Mouse (Mus musculus) left cerebral cortex, adult 8-10 months (tissue): ENCODE data around the gene Cyp2c38. TPM values are rescaled to one million over a fixed set of nuclear protein-coding genes. Genes with fewer than 3 reads are reported as not detected.
"Not testable (repeated sequence)": the region's sequence is repeated elsewhere in the genome, so short reads cannot be mapped to it uniquely, and the experiment has no call there.

Source experiments
- DNase-seq, 2 experiments: peaks; one replicate each; pipeline ENCODE4 v3.0.0; 2022; ENCODE audit warnings: low spot score in 2 of 2
- total RNA-seq, 4 experiments: library from RNA; stranded (reverse); gene quantifications; 2 replicates each; pipeline ENCODE4 v1.2.4; 2022

The Cyp2c38 gene
- total RNA-seq = not detected

GRCm38 (mm10) chr19:39462941-39463340 lies at the start of gene Cyp2c38:
Gene Cyp2c38, minus strand, starts transcription at chr19:39463075.
- no peak for DNase-seq

GRCm38 (mm10) chr19:39510534-39510933 lies 47.7 kb upstream of the Cyp2c38 start, which contains the start of gene Cyp2c39:
Gene Cyp2c39, plus strand, starts transcription at chr19:39510862.
- DNase-seq = no peak

- DNase-seq = no peak
Measured at GRCm38 (mm10) chr19:39509533-39509932, 46.7 kb upstream of the Cyp2c38 start.

GRCm38 (mm10) chr19:39506341-39506740 lies 43.5 kb upstream of the Cyp2c38 start:
- no peak for DNase-seq

GRCm38 (mm10) chr19:39483961-39484360 lies 21.1 kb upstream of the Cyp2c38 start:
- not testable (repeated sequence) for DNase-seq

- no peak for DNase-seq
Measured at GRCm38 (mm10) chr19:39463923-39464322, 1.0 kb upstream of the Cyp2c38 start.

Other genes with a start within 250 kb of the Cyp2c38 start
- gene Cyp2c29, start 193.7 kb downstream of the Cyp2c38 start, total RNA-seq = not detected
- gene Cyp2c39, start 47.8 kb upstream of the Cyp2c38 start, total RNA-seq = not detected
- not detected for gene Cyp2c67, start 186.0 kb upstream of the Cyp2c38 start, total RNA-seq